Mouse (Mus musculus) thymus, adult 18-20 months (tissue): Measurements from ENCODE around the gene Flnb.

Experiments used
- DNase-seq, 2 experiments: peaks; one replicate each; pipeline ENCODE4 v3.0.0; 2022; ENCODE audit warnings: mixed read lengths in 2 of 2

The Flnb gene

DNA sequence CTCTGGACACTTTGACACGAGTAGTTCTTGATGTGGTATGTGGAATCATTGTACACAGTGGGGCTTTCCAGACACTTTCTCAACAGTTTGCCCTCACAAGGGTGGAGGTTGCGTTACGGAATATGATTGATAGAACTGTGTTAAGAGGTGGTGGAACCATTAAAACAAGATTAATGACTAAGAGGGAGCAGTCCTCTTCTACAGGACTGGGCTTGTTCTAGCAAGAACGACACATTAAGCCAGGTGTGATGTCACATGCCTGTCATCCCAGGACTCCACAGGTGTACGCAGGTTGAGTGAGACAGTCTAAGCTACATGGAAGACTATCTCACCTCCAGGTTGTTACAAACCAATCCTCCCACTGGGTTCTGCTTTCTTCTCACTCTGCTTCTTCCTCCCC is 181.7 kb downstream of the Flnb start:
- DNase-seq, result no peak

DNA sequence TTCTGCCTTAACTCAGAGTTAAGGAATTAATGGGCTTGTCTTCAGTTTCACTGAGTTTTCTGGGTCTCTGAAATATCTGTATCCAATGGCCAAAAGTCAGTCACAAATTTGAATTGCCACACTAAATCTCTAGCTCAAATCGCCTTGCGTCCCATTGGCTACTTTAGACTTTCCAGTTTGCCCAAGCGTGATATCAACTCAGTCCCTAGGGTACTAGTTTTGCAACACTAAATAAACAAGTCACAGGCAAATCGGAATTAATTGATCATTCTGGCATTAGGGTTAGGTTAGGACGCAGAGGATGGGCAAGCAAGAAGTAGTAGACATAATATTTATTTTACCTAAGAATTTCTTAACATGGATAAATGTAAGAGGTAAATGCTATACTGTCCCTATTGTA is 182.5 kb downstream of the Flnb start:
- no peak for DNase-seq
